Mouse (Mus musculus): ENCODE measurements around the gene Stra6.

Stra6 gene

DNA sequence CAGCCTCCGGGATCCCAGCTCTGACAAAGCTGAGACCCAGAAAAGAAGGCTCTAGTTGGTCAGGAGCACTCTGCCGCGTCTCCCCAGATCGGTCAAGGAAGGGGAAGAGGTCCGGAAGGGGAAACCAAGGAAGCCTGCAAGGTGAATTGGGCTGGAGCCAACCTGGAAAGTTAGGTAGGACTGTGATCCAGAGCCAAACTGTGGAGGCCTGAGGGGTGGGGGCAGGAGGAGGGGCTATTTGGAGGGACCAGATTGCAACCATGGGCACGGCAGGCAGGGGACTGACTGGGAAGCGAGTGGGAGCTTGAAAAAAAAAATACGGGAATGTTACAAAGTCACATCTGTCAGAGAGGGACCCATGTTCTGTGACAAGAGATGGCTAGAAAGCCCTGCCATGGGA is 65.9 kb downstream of the Stra6 start:
- no peak for DNase-seq (ENCODE audit: extremely low read depth, low read depth)

DNA sequence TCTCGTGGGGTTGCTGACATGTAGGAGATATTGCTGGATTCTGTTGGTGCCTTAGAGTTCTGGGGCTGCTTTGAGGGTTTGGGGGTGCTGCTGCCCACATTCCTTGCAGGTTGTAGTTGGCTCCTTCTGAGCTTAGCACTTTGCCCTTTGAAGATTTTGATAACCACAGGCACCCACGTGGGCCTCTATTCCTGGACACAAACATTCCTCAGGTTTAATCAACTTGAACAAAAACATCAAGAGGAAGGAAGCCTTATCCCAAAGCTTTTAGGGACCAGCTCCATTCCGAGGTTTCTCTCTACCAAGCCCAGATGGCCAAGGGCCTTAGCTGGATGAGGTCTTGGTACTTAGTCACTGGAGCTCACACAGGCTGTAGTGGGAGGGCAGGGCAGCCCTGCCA is 67.3 kb downstream of the Stra6 start:
- no peak for DNase-seq (ENCODE audit: extremely low read depth, low read depth)

DNA sequence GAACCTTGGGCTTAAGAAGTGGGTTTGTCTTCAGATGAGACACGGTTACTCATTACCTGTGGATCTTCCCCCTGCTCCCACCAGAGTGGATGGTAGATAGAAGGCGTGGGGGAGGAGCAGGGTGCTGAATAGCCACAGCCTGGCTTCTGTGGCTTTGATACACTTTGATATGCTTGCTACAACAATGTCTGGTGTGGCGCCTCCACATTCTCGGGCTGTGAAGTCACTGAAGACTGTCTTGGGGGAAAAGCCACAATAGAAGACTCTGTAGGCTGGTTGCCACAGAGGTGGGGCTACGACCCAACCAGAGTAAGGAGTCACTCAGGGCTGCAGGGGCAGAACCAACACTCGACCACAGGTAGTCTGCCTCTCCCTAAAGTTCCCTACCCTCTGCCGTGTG is 68.1 kb downstream of the Stra6 start:
- DNase-seq (ENCODE audit: extremely low read depth, low read depth) = no peak

DNA sequence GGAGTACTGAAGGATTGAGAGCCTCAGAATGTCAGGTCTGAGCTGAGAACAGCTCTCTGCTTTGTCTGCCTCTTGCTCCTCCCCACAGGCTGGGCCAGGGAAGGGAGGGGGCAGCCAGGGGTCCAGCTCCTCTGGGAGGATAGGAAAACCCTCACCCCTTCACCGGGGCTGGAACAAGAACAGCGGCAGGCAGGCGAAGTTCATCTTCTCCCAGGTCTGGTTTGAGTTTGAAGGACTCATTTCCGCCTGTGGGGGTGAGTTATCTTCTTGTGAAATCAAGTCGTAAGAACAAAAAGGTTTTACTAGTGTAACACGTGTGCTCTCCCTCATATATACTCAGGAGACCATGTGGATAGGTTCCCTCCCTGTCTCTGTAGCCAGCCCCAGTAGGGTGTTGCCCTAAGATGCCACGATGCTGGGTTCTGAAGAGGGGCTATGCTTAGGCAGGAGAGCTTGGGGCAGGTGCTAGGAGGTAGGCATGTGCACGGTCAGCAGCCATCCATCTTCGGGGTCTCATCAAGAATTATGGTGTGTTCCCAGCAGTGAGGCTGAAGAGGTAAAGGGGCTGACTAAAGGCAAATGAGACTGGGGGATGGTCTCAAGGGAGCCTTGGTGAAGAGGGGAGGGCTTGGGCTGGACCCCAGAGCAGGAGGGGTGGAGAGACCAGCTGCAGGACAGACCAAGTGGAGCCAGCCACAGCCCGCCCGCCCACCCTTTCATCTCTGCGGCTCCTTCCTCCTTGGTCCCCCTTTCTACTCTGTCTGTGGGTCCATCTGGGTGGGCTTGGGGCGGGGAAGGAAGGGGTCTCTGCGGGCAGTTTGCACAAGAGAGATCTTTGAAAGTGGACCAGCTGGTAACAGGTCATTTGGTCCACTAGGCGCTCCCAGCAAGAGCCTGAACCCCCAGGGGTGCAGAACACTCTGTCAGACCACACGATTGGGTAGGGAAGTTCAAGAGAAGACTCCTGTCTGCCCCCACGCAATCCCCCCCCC is 70.6 kb downstream of the Stra6 start:
- DNase-seq (ENCODE audit: extremely low read depth, low read depth) = no peak

DNA sequence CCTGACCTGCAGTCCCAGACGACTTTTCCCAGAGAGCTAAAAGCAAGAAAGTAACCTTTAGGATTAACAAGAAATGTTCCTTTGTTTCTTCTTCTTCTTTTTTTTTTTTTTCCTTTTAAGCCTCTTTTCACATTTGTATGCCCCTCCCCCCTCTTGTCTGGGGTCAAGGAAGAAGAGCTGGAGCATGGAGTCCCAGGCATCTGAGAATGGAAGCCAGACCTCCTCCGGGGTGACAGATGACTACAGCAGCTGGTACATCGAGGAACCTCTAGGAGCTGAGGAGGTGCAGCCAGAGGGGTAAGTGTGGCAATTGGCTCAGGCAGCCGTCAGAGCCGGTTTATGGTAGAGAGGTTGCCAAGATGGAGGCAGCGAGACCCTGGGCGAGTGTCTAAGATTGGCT is 71.3 kb downstream of the Stra6 start:
- no peak for DNase-seq (ENCODE audit: extremely low read depth, low read depth)

DNA sequence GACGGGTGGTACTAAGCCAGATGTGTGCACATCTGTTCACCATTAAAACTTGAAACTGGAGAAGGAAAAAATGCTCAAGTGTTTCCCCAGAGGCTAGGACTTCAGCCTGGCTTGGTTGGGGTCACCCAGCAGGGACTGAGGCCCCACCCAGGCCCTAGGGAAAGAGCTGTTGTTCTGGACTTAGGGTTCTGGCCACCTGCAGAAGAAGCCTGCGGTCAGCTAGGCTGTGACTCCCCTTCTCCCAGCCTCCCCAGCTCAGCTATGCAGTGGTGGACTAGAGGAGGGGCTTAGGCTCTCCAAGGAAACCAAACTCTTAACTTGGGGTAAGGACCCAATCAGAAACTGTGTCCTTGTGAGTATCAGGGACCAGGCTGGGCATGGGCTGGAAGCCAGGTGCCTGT is 72.3 kb downstream of the Stra6 start:
- no peak for DNase-seq (ENCODE audit: extremely low read depth, low read depth)

DNA sequence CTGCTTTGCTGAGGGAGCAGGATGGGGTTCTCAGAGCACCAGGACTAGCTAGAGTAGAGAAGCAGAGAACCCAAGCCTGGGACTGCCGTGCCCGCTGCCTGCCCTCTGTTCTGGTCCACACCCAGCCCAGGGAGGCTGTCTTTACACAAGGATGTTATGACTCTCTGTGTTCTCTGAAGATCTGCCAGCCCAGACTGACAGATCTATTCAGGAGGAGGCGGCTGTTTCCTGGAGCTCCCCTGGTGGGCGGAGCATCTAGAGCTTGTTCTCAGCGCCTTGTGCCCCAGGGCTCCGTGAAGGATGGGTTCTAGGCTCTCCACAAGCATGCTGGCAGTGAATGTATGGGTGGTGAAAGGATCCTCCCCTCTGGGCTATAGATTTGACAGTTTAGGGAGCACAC is 76.4 kb downstream of the Stra6 start:
- DNase-seq (ENCODE audit: extremely low read depth, low read depth) = no peak

DNA sequence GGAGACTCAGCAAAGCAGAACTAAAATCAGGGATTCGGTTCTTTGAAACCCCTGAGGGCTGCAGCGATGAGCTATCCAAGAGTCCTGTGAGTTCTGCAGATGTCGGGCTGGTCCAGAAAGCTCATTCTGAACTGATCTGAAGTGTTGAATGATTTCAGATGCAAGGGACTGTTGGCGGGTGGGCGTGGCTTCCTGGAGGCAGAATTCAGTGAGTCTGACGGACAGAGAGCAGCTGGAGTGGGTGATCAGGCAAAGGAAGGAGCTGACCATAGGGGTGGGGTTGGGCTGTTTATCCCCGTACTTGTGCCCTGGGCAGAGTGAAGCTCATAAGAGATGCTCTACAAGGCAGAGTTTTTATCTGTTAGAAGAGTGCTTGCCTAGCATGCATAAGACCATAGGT is 79.8 kb downstream of the Stra6 start:
- no peak for DNase-seq (ENCODE audit: extremely low read depth, low read depth)

DNA sequence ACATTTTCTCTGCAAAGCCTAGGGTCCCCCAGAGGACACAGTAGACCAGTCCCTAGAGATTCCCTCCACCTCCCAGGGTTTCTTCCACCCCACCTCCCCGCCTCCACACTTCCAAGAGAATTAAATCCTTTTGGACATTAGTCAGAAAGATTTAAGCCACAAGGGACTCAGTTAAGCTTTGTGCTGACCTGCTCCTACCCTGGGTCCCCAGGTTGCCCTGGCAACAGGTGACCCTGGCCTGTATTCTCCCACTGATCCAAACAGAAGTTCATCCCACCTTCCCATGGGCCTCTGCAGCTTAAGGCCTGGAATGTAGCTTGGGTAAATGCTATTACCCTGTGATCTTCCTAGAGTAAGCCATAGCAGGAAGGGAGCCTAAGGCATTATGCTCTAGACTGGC is 81.1 kb downstream of the Stra6 start:
- DNase-seq (ENCODE audit: extremely low read depth, low read depth) = no peak

DNA sequence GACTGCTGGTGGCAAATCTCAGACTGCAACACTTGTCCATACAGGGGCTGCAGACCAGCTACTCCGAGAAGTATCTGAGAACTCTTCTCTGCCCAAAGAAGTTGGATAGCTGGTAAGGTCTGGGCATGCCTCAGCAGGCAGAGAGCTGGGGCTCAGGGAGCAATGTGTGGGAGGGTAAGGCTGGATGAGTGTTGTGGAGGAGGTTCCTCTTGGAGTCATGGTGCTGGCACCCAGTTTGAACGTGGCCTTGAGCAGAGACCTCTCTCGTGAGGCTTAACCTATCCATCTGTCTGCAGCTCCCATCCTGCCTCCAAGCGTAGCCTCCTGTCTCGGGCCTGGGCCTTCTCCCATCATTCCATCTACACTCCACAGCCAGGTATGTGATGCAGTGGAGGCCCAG is 81.8 kb downstream of the Stra6 start:
- DNase-seq (ENCODE audit: extremely low read depth, low read depth) = no peak

DNA sequence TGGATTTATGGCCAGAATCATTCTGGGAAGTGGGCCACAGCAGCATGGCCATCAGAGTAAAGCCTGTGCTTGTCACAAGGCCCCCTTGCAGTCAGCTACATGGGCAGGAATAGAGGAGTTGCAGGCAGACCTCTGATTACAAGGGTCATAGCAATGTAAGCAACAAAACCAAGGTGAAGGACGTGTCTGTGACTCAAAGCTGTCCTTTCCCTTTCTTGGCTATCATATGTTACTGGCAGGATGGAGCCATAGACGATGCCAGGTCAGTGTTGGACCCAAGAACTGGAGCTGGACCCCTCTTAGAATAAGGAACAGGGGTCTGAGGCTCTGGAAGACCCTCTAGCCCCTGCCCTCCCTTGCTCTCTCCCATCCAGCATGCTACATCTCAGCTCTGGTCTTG is 85.2 kb downstream of the Stra6 start:
- no peak for DNase-seq (ENCODE audit: extremely low read depth, low read depth)

DNA sequence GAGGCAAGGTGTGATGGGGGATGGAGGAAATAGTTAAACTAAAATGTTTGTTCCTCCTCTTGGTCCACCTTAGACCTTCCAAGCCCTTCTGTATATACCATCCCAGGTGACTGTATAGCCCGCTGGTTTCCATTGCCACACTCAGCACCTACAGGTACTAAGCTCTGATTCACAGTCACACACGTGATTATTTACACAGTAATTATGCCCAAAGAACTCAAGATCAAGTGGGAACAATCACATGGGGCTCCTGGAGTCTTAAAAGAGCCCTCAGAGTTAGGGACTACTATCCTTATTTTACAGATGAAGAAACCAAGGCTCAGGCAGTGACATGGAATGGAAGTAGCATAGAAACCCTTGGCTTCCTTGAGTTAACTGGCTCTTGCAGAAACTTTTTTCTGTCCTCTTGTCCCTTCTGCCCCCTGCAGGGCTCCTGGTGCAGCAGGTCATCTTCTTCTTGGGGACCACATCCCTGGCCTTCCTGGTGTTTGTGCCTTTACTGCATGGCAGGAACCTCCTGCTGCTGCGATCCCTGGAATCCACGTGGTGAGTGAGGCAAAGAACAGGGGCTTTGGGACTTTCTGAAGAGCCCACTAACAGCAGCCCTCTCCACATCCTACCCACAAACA is 87.3 kb downstream of the Stra6 start:
- no peak for DNase-seq (ENCODE audit: extremely low read depth, low read depth)

DNA sequence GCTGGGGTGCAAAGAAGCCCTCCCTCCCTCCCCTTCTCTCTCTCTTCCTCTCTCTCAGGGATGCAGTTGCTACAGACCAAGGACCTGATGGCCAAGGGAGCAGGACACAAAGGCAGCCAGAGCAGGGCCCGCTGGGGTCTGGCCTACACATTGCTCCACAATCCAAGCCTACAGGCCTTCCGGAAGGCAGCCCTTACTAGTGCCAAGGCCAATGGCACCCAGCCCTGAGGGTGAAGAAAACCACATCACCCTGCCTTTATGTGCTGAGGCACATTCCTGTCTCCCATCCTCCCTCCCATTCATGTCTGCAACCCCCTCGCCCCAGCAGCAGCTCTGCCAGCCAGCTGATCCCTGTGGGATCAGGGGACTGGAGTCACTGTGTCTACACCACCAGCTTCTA is 89.5 kb downstream of the Stra6 start:
- no peak for DNase-seq (ENCODE audit: extremely low read depth, low read depth)

DNA sequence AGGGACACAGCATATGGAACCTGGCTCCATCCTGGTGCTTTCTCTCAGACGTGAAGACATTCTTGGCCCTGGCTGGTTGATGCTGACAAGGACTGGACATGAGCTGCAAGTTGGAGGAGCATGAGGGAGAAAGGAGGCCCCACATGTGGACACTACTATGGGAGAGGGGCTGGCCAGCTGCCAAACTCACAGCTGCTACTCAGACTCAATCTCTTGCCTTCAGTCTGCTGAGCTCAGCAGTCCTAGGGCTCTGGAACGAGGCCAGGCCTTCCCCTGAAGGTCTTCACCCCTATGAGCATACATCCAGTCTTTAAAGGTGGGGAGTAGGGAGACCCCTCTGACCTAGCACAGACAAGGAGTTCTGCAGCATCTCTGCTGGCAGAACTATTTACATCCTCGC is 91.8 kb downstream of the Stra6 start:
- DNase-seq (ENCODE audit: extremely low read depth, low read depth) = no peak

DNA sequence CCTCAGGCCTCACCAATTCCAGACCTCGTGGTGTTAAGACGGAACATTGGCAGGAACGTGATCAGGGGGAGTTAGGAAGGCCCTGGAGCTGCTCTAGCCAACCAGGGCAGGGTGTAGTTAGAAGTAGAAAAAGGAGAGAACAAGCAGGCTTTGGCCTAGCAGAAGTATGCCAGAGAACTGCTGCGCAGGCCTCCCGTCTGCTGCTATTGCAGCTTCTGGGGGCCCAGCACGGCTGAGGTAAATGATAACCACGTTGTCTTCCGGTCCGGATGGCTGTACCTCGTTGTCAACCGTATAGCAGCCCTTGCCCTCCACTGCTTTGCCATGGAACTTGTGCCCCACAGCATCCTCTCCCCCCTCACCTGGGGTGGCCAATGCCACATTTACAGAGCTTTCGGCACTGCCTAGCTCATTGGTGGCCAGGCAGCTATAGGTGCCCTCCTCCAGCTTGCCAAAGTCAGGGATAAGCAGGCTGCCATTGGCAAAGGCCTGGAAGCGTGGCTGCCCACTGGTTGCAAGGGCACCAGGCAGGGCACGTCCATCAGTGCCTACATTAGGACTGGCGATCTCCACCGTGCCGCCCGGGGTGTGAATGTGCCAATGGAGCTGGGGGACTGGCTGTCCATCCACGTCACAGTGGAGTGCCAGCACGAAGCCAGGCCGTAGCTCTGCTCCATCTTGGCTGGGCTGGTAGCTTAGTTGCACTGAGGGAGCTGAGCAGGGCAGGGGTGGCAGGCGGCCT is 93.4 kb downstream of the Stra6 start:
- DNase-seq (ENCODE audit: extremely low read depth, low read depth) = no peak

DNA sequence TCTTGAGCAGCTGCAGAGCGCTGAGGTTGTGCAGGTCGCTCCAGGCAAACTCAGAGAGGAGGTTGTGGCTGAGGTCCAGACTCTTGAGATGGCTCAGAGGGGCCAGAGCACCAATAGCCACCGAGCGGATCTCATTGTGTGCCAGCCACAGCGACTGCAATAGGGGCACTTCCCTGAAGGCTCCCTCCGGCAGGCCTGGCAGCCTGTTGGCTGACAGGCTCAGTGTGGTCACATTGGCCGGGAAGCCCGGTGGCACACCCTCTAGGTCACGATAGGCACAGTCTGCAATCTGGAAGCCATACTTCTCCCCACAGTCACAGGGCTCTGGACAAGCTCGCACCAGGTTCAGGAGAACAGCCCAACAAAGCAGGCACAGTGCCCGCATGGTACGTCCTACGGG is 94.2 kb downstream of the Stra6 start:
- DNase-seq (ENCODE audit: extremely low read depth, low read depth) = no peak

DNA sequence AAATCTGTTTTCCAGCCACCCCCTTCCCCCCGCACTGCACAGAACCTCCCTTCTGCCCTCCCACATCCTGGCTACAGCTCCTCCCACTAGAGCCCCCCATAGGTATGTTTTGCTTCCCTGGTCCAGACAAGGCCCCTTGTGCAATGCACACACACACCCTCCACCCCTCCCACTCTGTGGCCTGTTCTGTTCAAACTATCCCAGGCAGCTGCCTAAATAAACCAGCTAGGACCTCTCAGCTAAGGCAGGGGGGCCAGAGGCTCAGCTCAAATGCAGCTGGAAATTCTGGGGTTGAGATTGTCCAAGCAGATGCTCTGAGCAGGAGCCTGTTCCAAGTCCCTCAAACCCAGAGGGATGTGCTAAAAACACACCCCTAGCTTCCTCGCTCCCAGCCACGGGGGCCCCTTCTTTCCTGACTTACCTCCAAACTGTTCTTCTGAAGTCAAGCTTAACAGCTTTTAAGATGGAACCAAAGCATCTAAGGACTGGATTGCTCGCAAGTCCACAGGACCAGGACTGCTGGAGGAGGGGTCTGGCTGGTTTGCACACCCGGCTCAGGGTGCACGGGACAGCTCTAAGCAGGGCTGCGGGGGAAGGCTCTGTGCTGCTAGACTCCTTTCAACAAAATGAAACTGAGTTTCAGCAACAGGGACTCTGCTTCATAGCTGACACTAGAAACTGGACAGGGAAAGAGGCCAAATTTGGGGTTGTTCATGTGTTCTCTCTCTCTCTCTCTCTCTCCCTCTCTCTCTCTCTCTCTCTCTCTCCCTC is 95.1 kb downstream of the Stra6 start:
- no peak for DNase-seq (ENCODE audit: extremely low read depth, low read depth)

DNA sequence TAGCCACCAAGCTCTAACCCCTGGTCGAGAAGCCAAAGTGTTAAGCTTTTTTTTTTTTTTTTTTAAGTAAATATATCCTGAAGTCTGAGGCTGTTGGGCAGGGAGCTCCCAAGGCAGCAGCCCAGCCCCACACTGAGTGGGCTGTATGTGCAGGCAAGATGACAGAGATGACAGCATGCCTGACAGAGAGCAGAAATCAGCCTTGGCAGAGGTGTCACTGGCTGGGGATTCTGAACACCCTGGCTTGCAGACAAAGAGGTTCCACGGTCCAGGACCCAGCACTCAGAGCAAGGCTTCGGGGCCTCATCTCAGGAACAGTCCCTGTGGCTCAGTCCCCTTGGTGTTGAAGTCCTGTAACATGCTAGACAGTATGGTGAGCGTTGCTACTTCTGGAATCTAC is 96.3 kb downstream of the Stra6 start:
- DNase-seq (ENCODE audit: extremely low read depth, low read depth) = no peak

DNA sequence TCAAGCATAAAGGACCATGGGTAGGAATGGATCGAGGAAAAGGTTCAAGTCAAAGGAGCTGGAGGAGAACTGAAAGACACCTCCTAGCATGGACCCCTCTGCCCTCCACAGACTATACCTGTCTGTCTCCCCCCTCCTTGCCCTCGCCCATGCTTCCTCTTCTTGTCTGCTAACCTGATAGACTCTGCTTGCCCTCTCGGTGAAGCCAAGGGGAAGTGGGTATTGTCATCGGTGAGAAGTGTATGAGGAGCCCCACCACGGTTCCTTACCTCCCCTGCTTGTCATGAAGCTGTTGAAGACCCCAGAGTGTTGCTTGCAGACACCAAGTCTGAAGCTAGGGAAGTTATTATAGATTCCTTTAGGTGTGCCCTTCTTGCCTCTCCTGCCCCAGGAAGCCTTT is 96.7 kb downstream of the Stra6 start:
- no peak for DNase-seq (ENCODE audit: extremely low read depth, low read depth)

DNA sequence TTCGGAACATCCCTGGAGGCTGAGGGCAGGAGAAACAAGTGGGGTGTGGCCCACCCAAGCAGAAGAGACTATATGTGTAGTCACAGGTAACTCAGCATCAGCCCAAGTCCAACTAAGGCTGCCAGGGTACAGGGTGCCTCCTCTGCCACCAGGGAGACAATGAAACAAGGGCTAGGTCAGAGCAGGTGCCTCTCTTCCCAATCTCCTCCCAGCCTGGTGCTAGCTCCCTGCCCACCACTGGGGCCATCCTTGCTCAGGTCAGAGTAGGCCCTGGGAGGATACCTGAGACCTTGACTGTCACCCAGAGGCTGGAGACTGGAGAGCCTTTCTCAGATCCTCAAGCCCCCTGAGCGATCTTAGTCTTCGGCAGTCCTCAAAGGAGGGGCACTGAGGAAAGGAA is 98.6 kb downstream of the Stra6 start:
- no peak for DNase-seq (ENCODE audit: extremely low read depth, low read depth)

DNA sequence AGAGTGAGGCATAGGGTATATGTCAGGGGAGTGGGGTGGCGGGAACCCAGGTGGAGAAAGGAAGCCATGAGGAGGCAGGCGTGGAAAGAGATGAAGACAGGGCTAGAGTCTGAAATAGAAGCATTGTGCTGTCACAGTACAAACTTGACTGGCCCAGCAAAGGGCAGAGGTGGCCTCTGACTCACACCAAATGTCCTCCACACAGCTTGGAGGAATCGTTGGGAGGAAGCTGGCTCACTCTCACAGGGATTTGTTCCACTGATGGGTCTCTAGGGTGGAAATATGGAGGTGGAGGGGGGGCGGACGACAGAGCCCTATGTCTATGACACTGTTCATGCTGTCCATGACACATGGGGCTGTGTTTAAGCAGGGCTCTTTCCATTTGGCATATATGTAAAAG is 99.6 kb downstream of the Stra6 start:
- DNase-seq (ENCODE audit: extremely low read depth, low read depth) = no peak

DNA sequence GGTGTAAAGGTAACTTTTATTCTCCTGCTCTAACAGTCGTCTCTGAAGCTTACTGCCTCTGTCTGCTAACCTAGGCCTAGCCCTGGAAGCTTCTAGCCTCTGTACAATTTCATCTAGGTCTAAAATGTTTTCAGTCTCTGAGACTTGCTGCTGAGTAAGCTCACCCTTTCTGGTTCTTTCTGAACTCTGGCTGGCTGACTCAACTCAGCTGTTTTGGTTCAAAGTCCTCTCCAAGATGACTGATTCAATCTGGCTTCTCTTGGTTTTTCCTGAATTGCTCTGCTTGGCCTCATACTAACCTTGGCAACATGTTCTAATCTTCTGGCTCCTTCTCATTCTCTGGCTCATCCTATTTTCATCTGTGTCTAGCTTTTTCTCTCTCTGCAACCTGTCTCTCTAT is 102.2 kb downstream of the Stra6 start:
- DNase-seq (ENCODE audit: extremely low read depth, low read depth) = no peak

Measured in MEL-GATA-1-ER (cell line).